Mouse (Mus musculus) liver, embryonic 11.5 days (tissue): ENCODE data around the gene Ftsj3. TPM values are rescaled to one million over a fixed set of nuclear protein-coding genes. Genes with fewer than 3 reads are reported as not detected.
"Not testable (repeated sequence)": the region's sequence is repeated elsewhere in the genome, so short reads cannot be mapped to it uniquely, and the experiment has no call there.

Source experiments
- ATAC-seq: fragments of 200-750 bp; cut with Nextera tagmentation; replicated peaks from 2 replicates; pipeline ENCODE4 v1.8.0; 2017; ENCODE audit warnings: moderate number of reproducible peaks, mild to moderate bottlenecking, moderate TSS enrichment, moderate library complexity; ENCODE audit not compliant: low FRiP score
- DNase-seq: peaks from one replicate; pipeline ENCODE4 v3.0.0-alpha.2; 2017; ENCODE audit warnings: low spot score
- H3K27ac ChIP-seq: fragments of 300-500 bp; sonication (generic); 2 replicates; pipeline ENCODE4 v1.5.1; 2014; ENCODE audit warnings: mild to moderate bottlenecking, low read depth, low read length, control low read depth
- H3K27me3 ChIP-seq: fragments of 300-500 bp; sonication (generic); replicated peaks from 2 replicates; pipeline ENCODE4 v1.6.1; 2014; ENCODE audit warnings: low read length, mixed read lengths; ENCODE audit not compliant: control insufficient read depth, insufficient read depth
- H3K36me3 ChIP-seq: fragments of 300-500 bp; sonication (generic); 2 replicates; pipeline ENCODE4 v1.6.1; 2014; ENCODE audit warnings: mild to moderate bottlenecking, low read length, moderate library complexity, mixed read lengths; ENCODE audit not compliant: control insufficient read depth, insufficient read depth
- H3K4me1 ChIP-seq: fragments of 300-500 bp; sonication (generic); replicated peaks from 2 replicates; pipeline ENCODE4 v1.6.1; 2014; ENCODE audit warnings: low read length, mixed read lengths; ENCODE audit not compliant: control insufficient read depth, insufficient read depth
- H3K4me2 ChIP-seq: fragments of 300-500 bp; sonication (generic); 2 replicates; pipeline ENCODE4 v1.6.1; 2014; ENCODE audit warnings: mild to moderate bottlenecking, control low read depth, moderate library complexity
- H3K4me3 ChIP-seq: fragments of 300-500 bp; sonication (generic); 2 replicates; pipeline ENCODE4 v1.5.1; 2014; ENCODE audit warnings: low read depth, low read length, control low read depth
- H3K9ac ChIP-seq: fragments of 300-500 bp; sonication (generic); 2 replicates; pipeline ENCODE4 v1.6.1; 2014; ENCODE audit warnings: low read depth, low read length, control low read depth
- H3K9me3 ChIP-seq: fragments of 300-500 bp; sonication (generic); 2 replicates; pipeline ENCODE4 v1.6.1; 2016; ENCODE audit warnings: low read length, inconsistent platforms, mixed read lengths; ENCODE audit not compliant: control insufficient read depth
- WGBS: fragments of 180-500 bp; shearing (Covaris S2); extraction: QIAGEN DNeasy Blood & Tissue Kit; methylation state at CpG from one replicate; pipeline ENCODE4 v1.1.7; 2014; 5-methylcytosine and 5-hydroxymethylcytosine counted together
- polyA plus RNA-seq: library from polyadenylated mRNA; unstranded; fragments of >200 nt; fragmentation: Nextera tagmentation; extraction: Ambion mirVana; gene quantifications from 2 replicates; pipeline ENCODE4 v1.2.1, GENCODE M21; 2014

Gene Ftsj3
- polyA plus RNA-seq, 1 experiment from 2014 or later: 110 TPM

DNA sequence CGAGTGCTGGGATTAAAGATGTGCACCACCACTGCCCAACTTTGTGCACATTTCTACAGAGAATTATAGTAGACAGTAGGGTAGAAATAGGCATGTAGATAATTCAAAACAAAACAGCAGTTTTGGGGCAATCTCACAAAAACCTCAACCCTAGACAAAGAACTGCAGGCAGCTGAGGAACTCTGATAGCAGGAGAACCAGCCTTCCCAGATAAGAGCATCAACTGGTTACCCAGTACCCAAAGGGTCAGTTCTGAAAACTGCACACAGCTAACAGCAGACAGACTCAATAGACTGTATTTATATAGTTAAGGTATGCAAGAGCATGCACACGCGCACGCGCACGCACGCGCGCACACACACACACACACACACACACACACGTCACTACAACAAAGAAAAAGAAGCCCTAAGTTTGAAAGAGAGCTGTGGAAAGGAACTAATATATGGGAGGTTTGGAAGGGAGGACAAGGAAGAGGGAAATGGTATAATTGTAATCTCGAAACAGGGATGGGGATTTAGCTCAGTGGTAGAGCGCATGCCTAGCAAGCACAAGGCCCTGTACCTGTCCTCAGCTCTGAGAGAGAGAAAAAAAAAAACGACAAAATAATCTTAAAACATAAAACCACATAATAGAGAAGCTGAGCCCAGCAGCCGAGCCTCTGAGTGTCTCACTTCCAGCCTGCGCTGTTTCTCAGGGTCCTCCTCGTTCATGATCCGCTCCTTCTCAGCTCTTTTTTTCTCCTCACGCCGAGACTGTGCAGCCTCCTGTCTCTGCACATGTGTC, 54.3 kb downstream of the Ftsj3 start:
- Histone ChIP-seq H3K27ac (no peak overlapping the region), H3K9ac (no peak overlapping the region), H3K36me3 (peaks cover 36% of the 10 kb centered on the region), H3K9me3 (no peaks in the 10 kb centered on the region), H3K4me1 (peaks cover 20% of the 10 kb centered on the region), H3K27me3 (no peaks in the 10 kb centered on the region), H3K4me2 (peak overlapping the region; percentile 1; the same call in 1 of the 2 replicates), H3K4me3 (no peak overlapping the region)
- peak; percentile 78 for ATAC-seq
- WGBS: 82% methylated on average over 19 of the region's 19 CpGs
- DNase-seq: no peak

GRCm38 (mm10) chr11:106200756-106201155, 55.1 kb downstream of the Ftsj3 start:
- H3K4me1 ChIP-seq: peaks cover 20% of the 10 kb centered on the region
- H3K4me2 ChIP-seq: no peak overlapping the region
- peaks cover 37% of the 10 kb centered on the region for H3K36me3 ChIP-seq
- H3K9me3 ChIP-seq: no peaks in the 10 kb centered on the region
- ATAC-seq (no peak), DNase-seq (no peak)
- H3K27me3 ChIP-seq: no peaks in the 10 kb centered on the region
- no peak overlapping the region for H3K4me3 ChIP-seq
- 68% methylated on average over 6 of the region's 6 CpGs for WGBS
- no peak overlapping the region for H3K9ac ChIP-seq
- no peak overlapping the region for H3K27ac ChIP-seq

DNA sequence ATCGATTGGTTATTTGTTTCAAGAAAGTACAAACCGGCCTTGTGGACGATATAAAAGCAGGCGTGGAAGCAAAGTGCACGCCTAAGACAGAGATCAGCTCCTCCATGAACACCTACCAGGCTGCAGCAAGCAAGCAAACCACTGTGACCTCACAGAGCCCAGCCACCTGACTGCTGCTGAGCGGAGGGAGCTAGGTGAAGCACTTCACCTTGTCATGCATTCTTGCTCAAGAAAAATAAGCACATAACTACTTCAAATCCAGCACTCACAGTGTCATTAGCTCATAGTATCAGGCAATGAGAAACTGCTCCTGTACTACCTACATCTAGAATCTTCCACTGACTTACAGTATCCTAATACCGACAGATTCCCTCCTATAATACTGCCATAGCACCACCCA, 55.9 kb downstream of the Ftsj3 start:
- H3K27ac ChIP-seq, H3K27me3 ChIP-seq, H3K4me2 ChIP-seq, H3K4me3 ChIP-seq, H3K9ac ChIP-seq, H3K9me3 ChIP-seq, ATAC-seq, DNase-seq: not testable (repeated sequence)
- peaks cover 20% of the 10 kb centered on the region for H3K4me1 ChIP-seq
- WGBS: 91% methylated on average over 7 of the region's 7 CpGs
- H3K36me3 ChIP-seq: peaks cover 33% of the 10 kb centered on the region

Other genes with a start within 250 kb of the Ftsj3 start
- 0.12 and 0.26 TPM in 2 replicates for gene Kcnh6, start 248.0 kb downstream of the Ftsj3 start, polyA plus RNA-seq
- gene Dcaf7, start 219.2 kb downstream of the Ftsj3 start, polyA plus RNA-seq: 53.9 and 61.2 TPM in 2 replicates
- 12.8 and 13.8 TPM in 2 replicates for gene Taco1, start 190.0 kb downstream of the Ftsj3 start, polyA plus RNA-seq
- gene Map3k3, start 171.5 kb downstream of the Ftsj3 start, polyA plus RNA-seq: 12.8 and 17.4 TPM in 2 replicates
- gene Gm10840, start 95.2 kb downstream of the Ftsj3 start, polyA plus RNA-seq: not detected in 2 replicates
- gene Limd2, start 95.2 kb downstream of the Ftsj3 start, polyA plus RNA-seq: 172 and 182 TPM in 2 replicates
- 22.0 and 24.3 TPM in 2 replicates for gene Strada, start 53.9 kb downstream of the Ftsj3 start, polyA plus RNA-seq
- 73.3 and 76.0 TPM in 2 replicates for gene Ccdc47, start 39.7 kb downstream of the Ftsj3 start, polyA plus RNA-seq
- 63.3 and 68.2 TPM in 2 replicates for gene Ddx42, start 39.2 kb downstream of the Ftsj3 start, polyA plus RNA-seq
- gene Psmc5, start 75 bp upstream of the Ftsj3 start, polyA plus RNA-seq: 304 and 310 TPM in 2 replicates
- 60.3 and 62.9 TPM in 2 replicates for gene Smarcd2, start 16.9 kb upstream of the Ftsj3 start, polyA plus RNA-seq
- gene Tcam1, start 20.6 kb upstream of the Ftsj3 start, polyA plus RNA-seq: 0.66 and 1.2 TPM in 2 replicates
- gene Gh, start 45.8 kb upstream of the Ftsj3 start, polyA plus RNA-seq: not detected in 2 replicates
- 5.9 and 6.3 TPM in 2 replicates for gene Cd79b, start 58.7 kb upstream of the Ftsj3 start, polyA plus RNA-seq
- not detected in 2 replicates for gene Scn4a, start 97.2 kb upstream of the Ftsj3 start, polyA plus RNA-seq
- gene Prr29, start 109.4 kb upstream of the Ftsj3 start, polyA plus RNA-seq: not detected in 2 replicates
- gene Icam2, start 132.0 kb upstream of the Ftsj3 start, polyA plus RNA-seq: 36.2 and 41.6 TPM in 2 replicates
- 6.3 and 7.5 TPM in 2 replicates for gene Ern1, start 231.8 kb upstream of the Ftsj3 start, polyA plus RNA-seq